Mouse (Mus musculus) thymus, adult 2 months (tissue): ENCODE results near the gene Edf1.

Experiments
- CTCF ChIP-seq: fragments of 200-500 bp; IDR thresholded peaks from 2 replicates; pipeline ENCODE4 v1.5.1; 2012; ENCODE audit warnings: mild to moderate bottlenecking, control low read depth, low read length, moderate library complexity, borderline replicate concordance; ENCODE audit not compliant: control insufficient read depth, poor library complexity, insufficient read depth; ENCODE audit errors: extremely low read depth
- POLR2A ChIP-seq: fragments of 200-500 bp; IDR thresholded peaks from 2 replicates; pipeline ENCODE4 v1.6.1; 2012; ENCODE audit warnings: mild to moderate bottlenecking, low read length, control low read depth, moderate library complexity; ENCODE audit not compliant: control insufficient read depth, poor library complexity, insufficient read depth; ENCODE audit errors: extremely low read depth

- no peak for TF ChIP-seq CTCF
- TF ChIP-seq POLR2A: no peak
Observed at GRCm38 (mm10) chr2:25568473-25569019, 10.9 kb downstream of the Edf1 start.
